Mouse (Mus musculus) hindbrain, embryonic 14.5 days (tissue): Measurements from ENCODE around the gene Slc8a3. TPM values are rescaled to one million over a fixed set of nuclear protein-coding genes. Genes with fewer than 3 reads are reported as not detected.
"Not testable (repeated sequence)": the region's sequence is repeated elsewhere in the genome, so short reads cannot be mapped to it uniquely, and the experiment has no call there.

ENCODE experiments used
- ATAC-seq: fragments of 200-750 bp; cut with Nextera tagmentation; 2 replicates; pipeline ENCODE4 v1.8.0; 2017; ENCODE audit warnings: moderate number of reproducible peaks, mild to moderate bottlenecking, moderate TSS enrichment, moderate library complexity; ENCODE audit not compliant: low FRiP score
- DNase-seq: peaks from one replicate; pipeline ENCODE4 v3.0.0-alpha.2; 2015; ENCODE audit warnings: low spot score
- H3K27ac ChIP-seq: fragments of 300-500 bp; sonication (generic); 2 replicates; pipeline ENCODE4 v1.5.1; 2014; ENCODE audit warnings: mild to moderate bottlenecking, moderate library complexity
- H3K27me3 ChIP-seq: fragments of 300-500 bp; sonication (generic); 2 replicates; pipeline ENCODE4 v1.6.1; 2014; ENCODE audit warnings: mild to moderate bottlenecking, low read length, mixed read lengths; ENCODE audit not compliant: control insufficient read depth, insufficient read depth
- H3K36me3 ChIP-seq: fragments of 300-500 bp; sonication (generic); replicated peaks from 2 replicates; pipeline ENCODE4 v1.6.1; 2014; ENCODE audit not compliant: control insufficient read depth, insufficient read depth
- H3K4me1 ChIP-seq: fragments of 300-500 bp; sonication (generic); replicated peaks from 2 replicates; pipeline ENCODE4 v1.6.1; 2014; ENCODE audit warnings: antibody characterized with exemption, low read length, mixed read lengths; ENCODE audit not compliant: control insufficient read depth, insufficient read depth
- H3K4me2 ChIP-seq: fragments of 300-500 bp; sonication (generic); replicated peaks from 2 replicates; pipeline ENCODE4 v1.6.1; 2014; ENCODE audit warnings: mild to moderate bottlenecking, moderate library complexity
- H3K4me3 ChIP-seq: fragments of 300-500 bp; sonication (generic); replicated peaks from 2 replicates; pipeline ENCODE4 v1.5.1; 2014; ENCODE audit warnings: mild to moderate bottlenecking, low read length
- H3K9ac ChIP-seq: fragments of 300-500 bp; sonication (generic); 2 replicates; pipeline ENCODE4 v1.6.1; 2014
- H3K9me3 ChIP-seq: fragments of 300-500 bp; sonication (generic); 2 replicates; pipeline ENCODE4 v1.6.1; 2016; ENCODE audit warnings: low read length; ENCODE audit not compliant: control insufficient read depth
- WGBS: fragments of 180-500 bp; shearing (Covaris S2); extraction: QIAGEN DNeasy Blood & Tissue Kit; methylation state at CpG from one replicate; pipeline ENCODE4 v1.1.7; 2014; 5-methylcytosine and 5-hydroxymethylcytosine counted together
- polyA plus RNA-seq: library from polyadenylated mRNA; unstranded; fragments of >200 nt; fragmentation: Nextera tagmentation; extraction: Ambion mirVana; gene quantifications from 2 replicates; pipeline ENCODE4 v1.2.1, GENCODE M21; 2014

The Slc8a3 gene
- polyA plus RNA-seq = 12.1 and 13.9 TPM in 2 replicates

DNA sequence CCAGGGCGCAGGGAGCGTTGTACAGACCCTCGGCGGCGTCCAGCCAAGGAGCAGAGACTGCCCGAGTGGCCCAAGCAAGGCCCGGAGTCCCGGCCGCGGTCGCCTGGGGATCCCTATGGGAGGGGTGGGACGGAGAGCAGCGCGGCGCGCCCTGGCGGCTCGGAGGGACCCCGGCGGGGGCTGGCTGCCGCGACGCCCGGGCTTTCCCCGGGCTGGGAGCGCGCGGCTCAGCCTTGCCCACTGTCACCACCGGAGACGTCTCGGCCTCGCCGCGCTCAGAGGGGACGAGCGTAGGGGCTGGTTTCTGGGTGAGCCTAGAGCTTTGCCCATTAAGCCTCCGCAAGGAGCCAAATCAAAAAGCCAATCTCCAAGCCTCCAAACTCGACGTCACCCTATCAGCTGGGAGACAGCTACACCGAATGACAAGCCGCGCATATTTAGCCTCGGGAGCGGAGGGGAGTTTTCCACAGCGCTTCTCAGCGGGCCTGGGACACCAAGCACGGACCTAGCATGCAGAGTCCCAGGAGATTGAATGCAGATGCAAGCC lies at the start of gene Slc8a3:
Gene Slc8a3, minus strand, starts transcription at position 306 of the 547 bp plus-strand sequence.
- Histone ChIP-seq H3K4me3 (peak within 1 kb of the TSS; percentile 82), H3K36me3 (no peaks in the 10 kb centered on the region), H3K27me3 (no peaks in the 10 kb centered on the region; the same call in 1 of the 2 replicates), H3K4me2 (peak within 1 kb of the TSS; percentile 95), H3K27ac (peak within 1 kb of the TSS; percentile 94), H3K9me3 (no peaks in the 10 kb centered on the region), H3K4me1 (peaks cover 11% of the 10 kb centered on the region; the same call in 1 of the 2 replicates), H3K9ac (peak within 1 kb of the TSS; percentile 94)
- peak; percentile 68 for DNase-seq
- peak; percentile 76 for ATAC-seq
- whole genome bisulfite sequencing = under 1% methylated on average over 46 of the region's 47 CpGs

DNA sequence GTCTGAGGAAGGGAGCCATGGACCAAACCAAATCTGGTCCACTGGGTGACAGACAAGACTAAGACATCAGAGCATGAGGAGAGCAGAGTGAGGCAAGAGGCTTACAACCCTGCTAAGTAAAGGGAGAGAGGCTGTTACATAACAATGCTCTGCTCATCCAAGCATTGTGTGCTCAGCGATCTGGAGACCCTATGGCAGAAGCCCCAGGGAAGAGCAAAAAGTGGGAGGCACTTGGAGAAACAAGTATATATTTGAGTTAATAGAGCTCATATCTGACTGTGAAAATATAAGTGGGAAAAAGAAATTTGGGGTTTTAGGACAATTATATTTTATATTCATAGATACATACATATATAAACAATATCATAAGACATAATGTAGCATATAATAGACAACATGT lies 46.4 kb upstream of the Slc8a3 start, which contains the start of gene Gm4787:
Gene Gm4787, minus strand, starts transcription at position 101 of the 400 bp plus-strand sequence.
- not testable (repeated sequence) for H3K9me3 ChIP-seq, H3K4me2 ChIP-seq, H3K27ac ChIP-seq, H3K4me3 ChIP-seq, ATAC-seq, H3K9ac ChIP-seq, H3K4me1 ChIP-seq, H3K27me3 ChIP-seq, DNase-seq, H3K36me3 ChIP-seq
- 58% methylated on average over 1 of the region's 1 CpGs for WGBS

DNA sequence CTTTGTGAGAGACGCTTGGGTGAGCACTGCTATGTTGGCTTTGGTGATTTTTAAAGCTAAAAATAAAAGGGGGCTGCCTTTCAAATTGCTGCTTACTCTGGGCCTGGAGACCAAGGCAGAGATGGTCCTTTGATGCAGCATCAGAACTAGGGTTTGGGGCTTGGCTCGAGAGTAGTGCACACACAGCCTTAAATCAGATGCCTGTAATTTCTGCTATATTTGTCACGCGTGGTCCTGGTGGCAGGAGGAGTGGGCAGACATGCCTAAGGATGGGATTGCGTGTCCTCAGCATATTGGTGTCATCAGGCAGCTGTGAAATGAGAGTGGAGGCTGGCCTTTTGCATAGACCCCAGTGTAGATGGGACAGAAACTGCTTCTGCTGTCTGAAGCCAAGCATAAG lies 861 bp upstream of the Slc8a3 start:
- Histone ChIP-seq H3K27me3 (no peaks in the 10 kb centered on the region; the same call in 1 of the 2 replicates), H3K9ac (peak overlapping the region; percentile 94), H3K4me3 (peak overlapping the region; percentile 82), H3K4me2 (peak overlapping the region; percentile 95), H3K27ac (peak overlapping the region; percentile 94), H3K4me1 (peaks cover 11% of the 10 kb centered on the region; the same call in 1 of the 2 replicates), H3K36me3 (no peaks in the 10 kb centered on the region), H3K9me3 (no peaks in the 10 kb centered on the region)
- DNase-seq = no peak
- WGBS = 66% methylated on average over 5 of the region's 5 CpGs
- no peak for ATAC-seq

DNA sequence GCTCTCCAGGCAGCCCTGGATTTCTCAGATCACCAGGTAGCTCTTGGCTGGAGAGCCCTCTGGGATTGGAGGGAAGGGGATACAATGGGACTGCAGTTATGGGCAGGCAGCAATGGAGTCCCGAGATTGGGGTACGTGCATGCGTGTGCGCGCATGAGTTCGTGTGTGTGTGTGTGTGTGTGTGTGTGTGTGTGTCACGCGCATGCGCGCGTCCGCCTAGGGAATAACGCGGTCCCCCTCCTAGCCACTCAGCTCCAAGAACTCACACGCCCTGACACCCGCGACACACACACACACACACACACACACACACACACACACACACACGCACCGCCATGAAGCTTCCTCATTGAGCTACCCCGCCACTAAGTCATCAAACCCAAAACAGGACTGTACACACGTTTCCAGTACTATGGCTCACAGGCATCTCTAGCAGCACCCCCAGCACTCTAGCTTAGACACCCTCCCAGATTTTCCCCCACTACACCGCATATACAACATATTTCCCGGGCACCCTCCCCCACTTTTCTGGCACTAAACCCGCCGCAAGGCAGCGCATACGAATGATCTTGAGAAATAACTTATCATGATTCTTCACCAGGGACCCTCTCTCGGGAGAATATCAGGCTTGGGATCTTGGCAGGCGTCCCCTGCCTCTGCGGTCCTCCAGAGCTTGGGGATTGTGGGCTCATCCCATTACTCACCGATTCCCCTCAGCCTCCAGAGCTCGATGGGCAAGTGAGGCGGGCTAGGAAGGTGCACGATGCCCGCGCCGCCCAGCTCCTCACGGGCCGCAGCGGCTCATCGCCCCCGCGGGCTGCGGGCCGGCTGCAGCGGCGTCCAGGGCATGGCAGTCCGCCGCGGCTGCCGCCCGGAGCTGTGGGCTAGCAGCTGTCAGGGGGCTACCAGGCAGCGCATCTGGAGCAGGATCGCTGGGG lies 774 bp downstream of the Slc8a3 start:
- peak; percentile 84 for ATAC-seq
- no peaks in the 10 kb centered on the region for H3K9me3 ChIP-seq
- H3K4me3 ChIP-seq = peak overlapping the region; percentile 82
- under 1% methylated on average over 52 of the region's 54 CpGs for WGBS
- H3K9ac ChIP-seq = peak overlapping the region; percentile 94
- H3K4me1 ChIP-seq = peaks cover 11% of the 10 kb centered on the region; the same call in 1 of the 2 replicates
- DNase-seq = peak; percentile 79
- H3K36me3 ChIP-seq = no peaks in the 10 kb centered on the region
- H3K27ac ChIP-seq = peak overlapping the region; percentile 94
- H3K27me3 ChIP-seq = no peaks in the 10 kb centered on the region; the same call in 1 of the 2 replicates
- H3K4me2 ChIP-seq = peak overlapping the region; percentile 95

DNA sequence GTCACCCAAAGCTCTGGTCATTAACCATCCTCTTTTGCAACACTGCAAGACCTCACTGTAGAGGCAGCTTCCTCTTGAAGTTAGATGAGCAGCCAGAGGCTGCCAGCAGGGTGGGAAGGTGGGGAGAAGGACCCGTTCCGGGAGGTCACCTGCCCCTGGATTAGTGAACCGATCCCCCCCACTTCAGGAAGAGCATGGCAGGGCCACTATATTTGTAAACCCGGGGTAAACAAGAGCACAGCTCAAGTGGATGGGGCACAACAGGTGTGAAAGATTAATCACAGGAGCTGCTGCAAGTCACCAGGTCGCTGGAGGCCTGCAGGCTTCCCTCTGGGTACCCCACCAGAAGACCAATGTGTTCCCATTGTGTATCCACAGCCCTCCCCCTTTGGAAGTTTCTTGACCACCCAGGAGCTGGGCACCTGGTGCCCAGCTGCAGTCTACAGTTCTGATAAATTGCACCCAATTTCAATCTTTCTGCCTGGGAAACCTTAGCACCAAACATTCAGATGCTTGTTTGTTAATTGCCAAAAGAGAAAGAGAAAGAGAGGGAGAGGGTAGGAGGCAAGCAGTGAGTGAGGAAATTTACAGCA lies 1.8 kb downstream of the Slc8a3 start:
- peak overlapping the region; percentile 95 for H3K4me2 ChIP-seq
- H3K9me3 ChIP-seq = no peaks in the 10 kb centered on the region
- DNase-seq (no peak), ATAC-seq (no peak)
- peak overlapping the region; percentile 82 for H3K4me3 ChIP-seq
- H3K27me3 ChIP-seq = no peaks in the 10 kb centered on the region; the same call in 1 of the 2 replicates
- 56% methylated on average over 5 of the region's 5 CpGs for WGBS
- H3K9ac ChIP-seq = peak overlapping the region; percentile 94
- H3K4me1 ChIP-seq = peaks cover 11% of the 10 kb centered on the region; the same call in 1 of the 2 replicates
- no peaks in the 10 kb centered on the region for H3K36me3 ChIP-seq
- peak overlapping the region; percentile 80 for H3K27ac ChIP-seq

DNA sequence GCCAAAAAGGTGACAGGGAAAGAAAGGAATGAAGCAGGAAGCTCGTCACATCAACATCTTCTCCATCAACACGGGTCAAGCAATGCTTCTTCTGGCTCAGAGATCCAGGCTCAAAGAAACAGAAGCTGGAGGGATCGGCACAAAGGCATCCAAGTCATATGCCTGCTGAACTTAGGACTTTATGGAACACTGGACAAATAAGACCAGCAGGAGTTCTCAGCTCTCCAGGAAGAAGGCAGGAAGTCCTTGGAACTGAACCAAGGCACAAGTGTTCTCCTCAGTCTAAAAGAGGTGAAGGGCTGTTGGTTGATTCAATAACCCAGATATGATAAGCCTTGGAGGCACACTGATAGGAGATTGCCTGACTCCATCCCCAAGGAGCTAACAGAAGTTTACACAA lies 8.0 kb downstream of the Slc8a3 start:
- Histone ChIP-seq H3K4me1 (peaks cover 7% of the 10 kb centered on the region), H3K27me3 (no peaks in the 10 kb centered on the region), H3K36me3 (no peaks in the 10 kb centered on the region), H3K4me3 (no peak overlapping the region), H3K9me3 (no peaks in the 10 kb centered on the region), H3K4me2 (no peak overlapping the region), H3K9ac (no peak overlapping the region), H3K27ac (no peak overlapping the region)
- ATAC-seq (no peak), DNase-seq (no peak)
- 76% methylated on average over 3 of the region's 3 CpGs for WGBS

DNA sequence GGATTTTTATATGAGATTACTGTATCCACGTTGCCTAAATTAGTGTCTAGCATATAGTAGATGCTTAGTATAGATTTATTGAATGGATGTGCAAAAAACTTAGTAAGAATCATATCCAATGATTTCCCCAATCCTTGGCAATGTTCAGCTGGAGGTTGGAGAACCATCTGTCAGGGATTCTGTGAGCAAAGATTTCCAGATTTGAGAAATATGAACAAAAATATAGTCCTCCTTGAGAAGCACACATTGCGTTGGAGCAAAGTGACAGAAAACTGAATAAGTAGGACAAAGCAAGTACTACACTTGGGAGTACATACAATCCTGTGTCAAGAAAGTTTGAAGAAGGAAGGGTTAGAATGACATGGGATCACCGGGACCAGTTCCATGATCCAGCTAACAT lies 8.9 kb downstream of the Slc8a3 start:
- Histone ChIP-seq H3K9me3 (no peaks in the 10 kb centered on the region), H3K36me3 (no peaks in the 10 kb centered on the region), H3K27me3 (no peaks in the 10 kb centered on the region), H3K4me2 (no peak overlapping the region), H3K27ac (no peak overlapping the region), H3K4me3 (no peak overlapping the region), H3K9ac (no peak overlapping the region), H3K4me1 (peaks cover 7% of the 10 kb centered on the region)
- DNase-seq (no peak), ATAC-seq (no peak)
- 94% methylated on average over 3 of the region's 3 CpGs for WGBS

DNA sequence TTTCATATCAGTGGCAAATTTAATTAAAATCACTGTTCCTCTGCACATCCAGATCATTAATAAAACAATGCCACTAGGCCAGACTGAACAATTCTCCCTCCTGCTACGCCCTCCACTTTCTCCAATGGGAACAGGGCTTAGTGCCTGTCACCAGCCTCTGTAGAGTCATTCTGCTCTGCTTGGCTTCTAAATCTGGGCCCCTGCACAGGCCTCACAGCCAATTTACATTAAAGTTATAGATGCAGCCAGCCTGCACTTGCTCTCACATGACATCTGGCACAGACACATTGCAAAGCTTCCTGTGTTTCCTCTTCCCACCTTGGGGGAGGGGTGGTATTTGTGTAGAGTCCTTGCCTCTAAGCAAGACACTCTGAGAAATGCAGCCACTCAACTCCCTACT lies 12.0 kb downstream of the Slc8a3 start:
- no peaks in the 10 kb centered on the region for H3K27me3 ChIP-seq
- H3K4me3 ChIP-seq = no peak overlapping the region
- DNase-seq = no peak
- ATAC-seq = no peak
- no peak overlapping the region for H3K27ac ChIP-seq
- peaks cover 7% of the 10 kb centered on the region for H3K4me1 ChIP-seq
- WGBS = 60% methylated on average over 1 of the region's 1 CpGs
- no peak overlapping the region for H3K9ac ChIP-seq
- H3K9me3 ChIP-seq = no peaks in the 10 kb centered on the region
- H3K36me3 ChIP-seq = no peaks in the 10 kb centered on the region
- no peak overlapping the region for H3K4me2 ChIP-seq

DNA sequence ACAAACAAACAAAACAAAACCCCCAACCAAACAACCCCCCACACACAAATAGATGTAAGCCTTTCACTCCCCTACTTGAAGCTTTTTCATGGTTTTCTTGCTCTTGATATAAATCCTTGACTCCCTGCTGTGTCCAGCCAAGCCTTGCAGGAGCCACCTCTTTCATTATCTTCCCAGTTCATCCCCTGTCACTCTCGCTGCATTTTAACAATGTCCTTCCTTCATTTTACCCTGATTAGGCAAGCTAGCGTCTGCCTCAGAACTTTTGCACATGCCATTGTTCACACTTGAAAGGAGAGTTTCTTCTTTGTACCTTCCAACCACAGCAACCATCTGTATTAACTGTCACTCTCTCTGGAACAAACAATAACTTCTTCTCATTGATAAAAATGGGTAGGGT lies 15.2 kb downstream of the Slc8a3 start:
- Histone ChIP-seq H3K9me3 (no peaks in the 10 kb centered on the region), H3K4me1 (peaks cover 7% of the 10 kb centered on the region), H3K4me3 (no peak overlapping the region), H3K36me3 (0 out of 2 replicates have a peak, but pooled peaks cover 9% of the 10 kb centered on the region), H3K27ac (no peak overlapping the region), H3K9ac (no peak overlapping the region), H3K4me2 (no peak overlapping the region), H3K27me3 (no peaks in the 10 kb centered on the region)
- ATAC-seq (no peak), DNase-seq (no peak)
- WGBS = 4% methylated on average over 2 of the region's 2 CpGs
